8 mouse cellular contexts compared by ENCODE assay signal in genomic region chr6:143157401-143157800, GRCm38 (mm10).
"Had no signal": no experiment of that assay in that cellular context is flagged by ENCODE, and none has a peak within 500 bp of the region (broad histone marks: within the 10 kb centered on the region; RNA-seq: fewer than 3 reads in every experiment).

No protein-coding gene starts in this region.

- DNase-seq: kidney, adult 2 months; kidney, postnatal 10 days; kidney, postnatal 36 days; layer of hippocampus, postnatal 36 days; left cerebral cortex, postnatal 4 days; liver, postnatal 0 days; lung, embryonic 14.5 days; midbrain, embryonic 14.5 days had no signal
